Mouse (Mus musculus): ENCODE data around the gene Hsf2bp. TPM values are rescaled to one million over a fixed set of nuclear protein-coding genes. Genes with fewer than 3 reads are reported as not detected.

Hsf2bp gene
- polyA plus RNA-seq, 1 experiment = 0.36 TPM

DNA sequence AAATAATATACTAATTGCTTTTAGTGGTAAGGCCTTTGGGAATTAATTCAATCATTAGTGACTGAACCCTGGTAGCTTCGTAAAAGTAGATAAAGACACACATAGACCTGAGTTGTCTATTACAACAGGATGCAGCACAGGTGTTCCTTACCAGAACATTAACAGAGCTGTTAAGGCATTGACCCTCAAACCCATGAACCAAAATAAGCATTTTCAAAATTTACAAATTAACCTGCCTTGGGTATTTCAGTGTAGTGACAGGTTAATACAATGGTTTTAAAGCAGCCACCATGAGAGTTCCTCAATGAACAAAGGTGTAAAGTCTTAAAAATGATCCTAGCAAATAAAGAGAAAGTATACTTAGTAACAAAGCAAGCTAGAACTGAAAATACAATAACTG, 69.6 kb downstream of the Hsf2bp start:
- no peaks in the 10 kb centered on the region; the same call in 1 of the 2 replicates for H3K27me3 ChIP-seq (ENCODE audit: control insufficient read depth, insufficient read depth, low read length)
- no peak for DNase-seq
- 98% methylated on average over 1 of the region's 1 CpGs for WGBS
- no peaks in the 10 kb centered on the region for H3K4me1 ChIP-seq (ENCODE audit: control insufficient read depth, insufficient read depth, low read length)
- no peak overlapping the region for H3K4me3 ChIP-seq (replicated peaks; ENCODE audit: insufficient read depth, low read depth, low read length)
- TF ChIP-seq POLR2A (IDR thresholded peaks at IDR 0.05; ENCODE audit: borderline replicate concordance, insufficient read depth, low read length) (no peak), CTCF (IDR thresholded peaks at IDR 0.05; ENCODE audit: borderline replicate concordance, insufficient read depth, low read depth, low read length) (no peak)
- no peak overlapping the region for H3K27ac ChIP-seq (ENCODE audit: insufficient read depth, low read length)

GRCm38 (mm10) chr17:31965623-31966022, 70.5 kb downstream of the Hsf2bp start:
- WGBS = 41% methylated on average over 2 of the region's 2 CpGs
- TF ChIP-seq POLR2A (IDR thresholded peaks at IDR 0.05; ENCODE audit: borderline replicate concordance, insufficient read depth, low read length) (no peak), CTCF (IDR thresholded peaks at IDR 0.05; ENCODE audit: borderline replicate concordance, insufficient read depth, low read depth, low read length) (no peak)
- no peak overlapping the region for H3K4me3 ChIP-seq (replicated peaks; ENCODE audit: insufficient read depth, low read depth, low read length)
- no peaks in the 10 kb centered on the region for H3K4me1 ChIP-seq (ENCODE audit: control insufficient read depth, insufficient read depth, low read length)
- H3K27ac ChIP-seq (ENCODE audit: insufficient read depth, low read length) = no peak overlapping the region
- no peak for DNase-seq
- no peaks in the 10 kb centered on the region; the same call in 1 of the 2 replicates for H3K27me3 ChIP-seq (ENCODE audit: control insufficient read depth, insufficient read depth, low read length)

- Histone ChIP-seq H3K4me3 (replicated peaks; ENCODE audit: insufficient read depth, low read depth, low read length) (no peak overlapping the region), H3K27ac (ENCODE audit: insufficient read depth, low read length) (no peak overlapping the region), H3K4me1 (ENCODE audit: control insufficient read depth, insufficient read depth, low read length) (no peaks in the 10 kb centered on the region), H3K27me3 (ENCODE audit: control insufficient read depth, insufficient read depth, low read length) (no peaks in the 10 kb centered on the region; the same call in 1 of the 2 replicates)
- TF ChIP-seq CTCF (IDR thresholded peaks at IDR 0.05; ENCODE audit: borderline replicate concordance, insufficient read depth, low read depth, low read length) (no peak), POLR2A (IDR thresholded peaks at IDR 0.05; ENCODE audit: borderline replicate concordance, insufficient read depth, low read length) (no peak)
- WGBS = 75% methylated on average over 4 of the region's 4 CpGs
- DNase-seq = no peak
Observed at GRCm38 (mm10) chr17:31962930-31963329, 73.2 kb downstream of the Hsf2bp start.

DNA sequence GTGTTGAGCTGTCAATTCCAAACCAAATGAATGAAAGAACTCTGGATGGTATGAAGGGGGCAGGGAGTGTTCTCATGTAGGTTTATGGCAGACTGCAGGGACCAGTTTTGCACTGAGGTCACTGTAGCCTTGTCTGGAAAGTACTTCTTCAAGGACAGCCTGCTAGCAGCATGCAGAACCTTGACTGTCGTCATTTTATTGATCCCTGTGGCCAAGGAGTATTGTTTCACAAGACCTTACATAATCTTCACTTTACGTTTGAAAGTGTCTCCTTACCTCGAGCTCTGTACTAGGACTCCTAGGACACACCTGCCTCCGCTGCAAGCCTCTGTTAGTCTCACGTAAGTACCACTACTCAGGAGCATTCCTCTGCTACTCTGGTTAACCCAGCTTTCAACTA, 73.9 kb downstream of the Hsf2bp start:
- H3K27ac ChIP-seq (ENCODE audit: insufficient read depth, low read length) = no peak overlapping the region
- no peaks in the 10 kb centered on the region for H3K4me1 ChIP-seq (ENCODE audit: control insufficient read depth, insufficient read depth, low read length)
- WGBS = 85% methylated on average over 5 of the region's 5 CpGs
- no peak overlapping the region for H3K4me3 ChIP-seq (replicated peaks; ENCODE audit: insufficient read depth, low read depth, low read length)
- no peak for DNase-seq
- no peak for TF ChIP-seq POLR2A (IDR thresholded peaks at IDR 0.05; ENCODE audit: borderline replicate concordance, insufficient read depth, low read length)
- no peak for TF ChIP-seq CTCF (IDR thresholded peaks at IDR 0.05; ENCODE audit: borderline replicate concordance, insufficient read depth, low read depth, low read length)
- H3K27me3 ChIP-seq (ENCODE audit: control insufficient read depth, insufficient read depth, low read length) = no peaks in the 10 kb centered on the region; the same call in 1 of the 2 replicates

DNA sequence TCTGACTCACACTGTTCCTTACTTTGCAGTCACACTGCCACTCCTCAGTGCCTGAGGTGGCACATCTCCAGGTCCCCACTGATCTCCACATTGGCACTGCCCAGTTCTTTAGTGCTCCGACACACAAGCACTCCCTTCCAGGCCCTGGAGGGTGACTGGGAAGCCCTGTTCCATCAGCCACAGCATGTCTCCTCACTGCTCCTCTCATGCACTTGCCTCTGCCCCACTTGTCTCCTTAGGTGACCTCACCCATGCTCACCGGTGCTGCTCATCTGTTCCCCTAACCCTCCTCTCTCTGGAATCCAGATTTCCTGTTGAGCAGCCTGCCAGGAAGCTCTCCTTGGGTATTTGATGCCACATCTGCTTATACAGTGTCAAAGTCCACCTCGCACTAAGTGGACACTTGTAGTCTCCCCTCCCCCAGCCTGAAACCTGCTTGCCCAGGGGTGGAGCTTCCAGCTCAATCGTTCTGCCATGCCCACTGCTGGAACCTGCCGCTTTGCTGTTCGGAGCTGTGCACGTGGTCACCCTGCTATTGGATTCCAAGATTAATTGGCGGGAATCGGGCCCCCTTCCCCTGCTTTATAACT, 81.5 kb downstream of the Hsf2bp start:
- Histone ChIP-seq H3K27me3 (ENCODE audit: control insufficient read depth, insufficient read depth, low read length) (no peaks in the 10 kb centered on the region; the same call in 1 of the 2 replicates), H3K4me1 (ENCODE audit: control insufficient read depth, insufficient read depth, low read length) (no peaks in the 10 kb centered on the region), H3K27ac (ENCODE audit: insufficient read depth, low read length) (no peak overlapping the region), H3K4me3 (replicated peaks; ENCODE audit: insufficient read depth, low read depth, low read length) (no peak overlapping the region)
- DNase-seq = no peak
- TF ChIP-seq CTCF (IDR thresholded peaks at IDR 0.05; ENCODE audit: borderline replicate concordance, insufficient read depth, low read depth, low read length) (no peak), POLR2A (IDR thresholded peaks at IDR 0.05; ENCODE audit: borderline replicate concordance, insufficient read depth, low read length) (no peak)
- 78% methylated on average over 9 of the region's 9 CpGs for WGBS

DNA sequence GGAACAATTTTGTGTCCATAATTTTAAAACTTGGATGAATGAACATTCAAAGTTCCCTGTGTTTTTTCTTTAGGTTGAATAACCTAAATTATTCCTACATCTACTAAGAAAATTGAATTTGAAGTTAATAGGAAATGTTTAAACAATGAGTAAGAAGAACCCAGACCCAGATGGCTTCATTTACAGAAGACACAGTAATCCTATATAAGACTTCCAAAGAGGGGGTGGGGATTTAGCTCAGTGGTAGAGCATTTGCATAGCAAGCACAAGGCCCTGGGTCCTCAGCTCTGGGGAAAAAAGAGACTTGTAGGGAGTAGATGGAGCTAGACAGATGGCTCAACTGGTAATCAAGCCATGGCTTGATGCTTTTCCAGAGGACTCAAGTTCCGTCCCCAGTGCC, 87.1 kb downstream of the Hsf2bp start:
- TF ChIP-seq POLR2A (IDR thresholded peaks at IDR 0.05; ENCODE audit: borderline replicate concordance, insufficient read depth, low read length) = no peak
- no peak for TF ChIP-seq CTCF (IDR thresholded peaks at IDR 0.05; ENCODE audit: borderline replicate concordance, insufficient read depth, low read depth, low read length)
- Histone ChIP-seq H3K27me3 (ENCODE audit: control insufficient read depth, insufficient read depth, low read length) (no peaks in the 10 kb centered on the region; the same call in 1 of the 2 replicates), H3K4me3 (replicated peaks; ENCODE audit: insufficient read depth, low read depth, low read length) (no peak overlapping the region), H3K4me1 (ENCODE audit: control insufficient read depth, insufficient read depth, low read length) (no peaks in the 10 kb centered on the region), H3K27ac (ENCODE audit: insufficient read depth, low read length) (no peak overlapping the region)
- 83% methylated on average over 1 of the region's 1 CpGs for WGBS
- no peak for DNase-seq

DNA sequence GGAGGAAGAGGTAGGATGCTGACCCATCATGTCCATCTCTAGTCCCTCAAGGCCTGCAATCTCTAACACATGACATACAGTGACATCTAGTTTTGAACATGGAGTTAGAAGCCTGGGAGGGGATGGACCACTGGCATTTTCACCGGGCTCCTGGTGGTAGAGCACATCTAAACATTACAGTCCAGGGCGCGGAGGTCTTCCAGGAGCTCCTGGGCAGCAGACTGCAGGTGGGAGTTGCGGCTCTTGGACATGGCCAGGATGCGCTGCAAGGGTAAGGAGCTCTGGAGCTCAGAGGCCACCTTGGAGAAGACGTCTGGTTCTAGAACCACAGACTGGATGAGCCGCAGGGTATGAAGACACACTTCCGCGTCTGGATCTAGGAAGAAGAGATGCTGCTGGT, 89.7 kb downstream of the Hsf2bp start:
- whole genome bisulfite sequencing = 91% methylated on average over 9 of the region's 9 CpGs
- Histone ChIP-seq H3K27me3 (ENCODE audit: control insufficient read depth, insufficient read depth, low read length) (no peaks in the 10 kb centered on the region; the same call in 1 of the 2 replicates), H3K27ac (ENCODE audit: insufficient read depth, low read length) (no peak overlapping the region), H3K4me1 (ENCODE audit: control insufficient read depth, insufficient read depth, low read length) (no peaks in the 10 kb centered on the region), H3K4me3 (replicated peaks; ENCODE audit: insufficient read depth, low read depth, low read length) (no peak overlapping the region)
- TF ChIP-seq CTCF (IDR thresholded peaks at IDR 0.05; ENCODE audit: borderline replicate concordance, insufficient read depth, low read depth, low read length) (no peak), POLR2A (IDR thresholded peaks at IDR 0.05; ENCODE audit: borderline replicate concordance, insufficient read depth, low read length) (no peak)
- no peak for DNase-seq

DNA sequence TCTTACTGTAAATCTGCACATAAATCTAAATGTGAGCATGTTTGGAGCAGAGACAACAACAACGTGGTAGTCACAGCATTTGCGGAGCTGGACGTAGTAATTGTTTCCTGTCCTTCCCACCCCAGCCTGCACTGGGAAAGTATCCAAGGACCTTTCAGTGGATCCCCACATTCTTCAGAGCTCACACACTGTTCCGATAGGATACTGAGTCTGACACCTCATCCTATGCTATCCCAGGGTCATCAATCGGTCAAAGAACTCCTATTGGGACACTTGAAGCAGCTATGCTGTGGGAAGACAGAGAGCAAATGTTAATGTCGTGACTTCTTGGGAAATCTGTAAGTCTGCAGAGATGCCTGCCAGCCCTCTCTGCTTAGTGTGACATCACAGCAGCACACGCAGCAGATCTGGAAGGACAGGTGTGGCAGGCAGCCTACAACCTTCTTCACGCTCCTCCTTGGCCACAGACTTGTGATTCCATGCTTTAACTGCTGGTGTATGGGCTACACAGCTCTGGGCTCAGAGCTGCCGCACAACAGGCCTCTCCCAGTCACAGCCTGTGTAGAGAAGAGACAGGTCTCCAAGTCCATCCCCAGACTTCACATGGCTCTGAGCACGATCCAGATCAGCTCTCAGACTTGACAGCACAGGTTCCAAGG, 92.1 kb downstream of the Hsf2bp start:
- H3K4me3 ChIP-seq (replicated peaks; ENCODE audit: insufficient read depth, low read depth, low read length) = no peak overlapping the region
- TF ChIP-seq POLR2A (IDR thresholded peaks at IDR 0.05; ENCODE audit: borderline replicate concordance, insufficient read depth, low read length) (no peak), CTCF (IDR thresholded peaks at IDR 0.05; ENCODE audit: borderline replicate concordance, insufficient read depth, low read depth, low read length) (no peak)
- WGBS = 58% methylated on average over 10 of the region's 10 CpGs
- no peak overlapping the region for H3K27ac ChIP-seq (ENCODE audit: insufficient read depth, low read length)
- no peaks in the 10 kb centered on the region for H3K27me3 ChIP-seq (ENCODE audit: control insufficient read depth, insufficient read depth, low read length)
- no peaks in the 10 kb centered on the region for H3K4me1 ChIP-seq (ENCODE audit: control insufficient read depth, insufficient read depth, low read length)
- no peak for DNase-seq
